Mouse (Mus musculus): ENCODE results near the gene Slc17a3. TPM values are rescaled to one million over a fixed set of nuclear protein-coding genes. Genes with fewer than 3 reads are reported as not detected.

The Slc17a3 gene
- total and polyA plus RNA-seq, 2 experiments from 2014 or later: 0.05 TPM; not detected in 1

DNA sequence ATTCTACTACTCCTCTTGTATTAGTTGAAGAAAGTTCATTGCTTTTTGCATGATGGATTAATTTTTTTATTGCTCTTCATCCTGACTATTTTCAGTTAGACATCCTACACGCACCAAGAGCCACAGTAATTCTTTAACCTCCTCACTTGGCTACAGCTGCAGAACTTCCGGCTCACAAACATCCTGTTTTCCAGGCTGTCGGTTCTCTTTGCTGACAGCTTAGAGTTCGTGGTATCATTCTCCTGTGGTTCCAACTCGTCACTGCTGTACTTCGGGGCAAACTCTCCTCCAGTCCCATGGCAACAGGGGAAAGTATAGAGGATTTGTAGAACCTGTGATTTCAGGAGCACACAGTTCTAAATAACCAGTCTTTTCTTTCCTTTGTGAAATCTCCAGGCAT lies 59.0 kb downstream of the Slc17a3 start:
- Histone ChIP-seq H3K4me1 (ENCODE audit: insufficient read depth, low read length) (no peaks in the 10 kb centered on the region), H3K4me2 (ENCODE audit: low read depth, low read length, poor library complexity, severe bottlenecking) (no peak overlapping the region), H3K4me3 (ENCODE audit: low read depth, low read length) (no peak overlapping the region), H3K9ac (replicated peaks; ENCODE audit: low read length, poor library complexity, severe bottlenecking) (no peak overlapping the region), H3K27ac (ENCODE audit: low read depth, low read length) (no peak overlapping the region), H3K36me3 (ENCODE audit: insufficient read depth, low read length) (no peaks in the 10 kb centered on the region), H3K9me3 (ENCODE audit: low read length) (no peaks in the 10 kb centered on the region), H3K27me3 (ENCODE audit: insufficient read depth, low read length) (no peaks in the 10 kb centered on the region)
- TF ChIP-seq CTCF (IDR thresholded peaks at IDR 0.05): no peak
- 41% methylated on average over 6 of the region's 6 CpGs for WGBS
- DNase-seq (ENCODE audit: low spot score) (no peak), ATAC-seq (ENCODE audit: low FRiP score) (no peak)

DNA sequence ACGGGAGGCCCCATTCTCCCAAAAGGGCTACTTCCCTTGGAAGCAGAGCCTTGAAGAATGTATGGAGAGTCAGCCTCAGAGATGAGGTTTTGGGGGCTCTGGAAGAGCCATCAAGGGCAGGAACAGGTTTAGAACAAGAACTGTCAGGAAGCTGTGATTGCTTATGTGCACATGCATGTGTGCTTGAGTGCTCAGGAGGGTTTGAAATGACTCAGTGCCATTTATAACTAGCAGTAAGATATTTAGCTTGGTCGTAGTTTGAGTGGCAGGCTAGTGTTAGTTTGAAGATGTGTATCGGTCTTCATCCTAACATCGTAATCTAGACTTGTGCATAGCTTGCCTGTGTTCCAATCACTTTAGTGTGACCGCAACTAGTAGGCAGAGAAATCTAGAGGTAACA lies 67.7 kb downstream of the Slc17a3 start:
- no peak overlapping the region for H3K9ac ChIP-seq (replicated peaks; ENCODE audit: low read length, poor library complexity, severe bottlenecking)
- H3K27me3 ChIP-seq (ENCODE audit: insufficient read depth, low read length): no peaks in the 10 kb centered on the region
- H3K4me3 ChIP-seq (ENCODE audit: low read depth, low read length): no peak overlapping the region
- no peak overlapping the region for H3K4me2 ChIP-seq (ENCODE audit: low read depth, low read length, poor library complexity, severe bottlenecking)
- TF ChIP-seq CTCF (IDR thresholded peaks at IDR 0.05): no peak
- H3K36me3 ChIP-seq (ENCODE audit: insufficient read depth, low read length): no peaks in the 10 kb centered on the region
- WGBS: 97% methylated on average over 5 of the region's 5 CpGs
- H3K4me1 ChIP-seq (ENCODE audit: insufficient read depth, low read length): no peaks in the 10 kb centered on the region
- no peaks in the 10 kb centered on the region for H3K9me3 ChIP-seq (ENCODE audit: low read length)
- ATAC-seq (ENCODE audit: low FRiP score): no peak
- DNase-seq (ENCODE audit: low spot score): no peak
- no peak overlapping the region for H3K27ac ChIP-seq (ENCODE audit: low read depth, low read length)

- DNase-seq (ENCODE audit: low spot score): no peak
- Histone ChIP-seq H3K9me3 (ENCODE audit: low read length) (no peaks in the 10 kb centered on the region), H3K27me3 (ENCODE audit: insufficient read depth, low read length) (no peaks in the 10 kb centered on the region), H3K4me1 (ENCODE audit: insufficient read depth, low read length) (no peaks in the 10 kb centered on the region), H3K27ac (ENCODE audit: low read depth, low read length) (no peak overlapping the region), H3K4me3 (ENCODE audit: low read depth, low read length) (no peak overlapping the region), H3K9ac (replicated peaks; ENCODE audit: low read length, poor library complexity, severe bottlenecking) (no peak overlapping the region), H3K36me3 (ENCODE audit: insufficient read depth, low read length) (no peaks in the 10 kb centered on the region), H3K4me2 (ENCODE audit: low read depth, low read length, poor library complexity, severe bottlenecking) (no peak overlapping the region)
- no peak for TF ChIP-seq CTCF (IDR thresholded peaks at IDR 0.05)
- 88% methylated on average over 5 of the region's 5 CpGs for WGBS
- no peak for ATAC-seq (ENCODE audit: low FRiP score)
These were observed 70.9 kb downstream of the Slc17a3 start for GRCm38 (mm10) chr13:23910121-23910520.

Other genes with a start within 250 kb of the Slc17a3 start
- gene Hist1h2be, start 218.3 kb upstream of the Slc17a3 start, total RNA-seq (2014; rRNA removed): 75.1 and 75.2 TPM in 2 replicates
- 0.32 and 0.33 TPM in 2 replicates for gene Hist1h2be, start 218.3 kb upstream of the Slc17a3 start, polyA plus RNA-seq (2015; fragmentation: Nextera tagmentation; extraction: Ambion mirVana)
- 159 and 160 TPM in 2 replicates for gene Hist1h1e, start 216.9 kb upstream of the Slc17a3 start, total RNA-seq (2014; rRNA removed)
- 8.0 and 9.5 TPM in 2 replicates for gene Hist1h1e, start 216.9 kb upstream of the Slc17a3 start, polyA plus RNA-seq (2015; fragmentation: Nextera tagmentation; extraction: Ambion mirVana)
- 16.6 and 45.8 TPM in 2 replicates for gene Hist1h2ac, start 155.5 kb upstream of the Slc17a3 start, total RNA-seq (2014; rRNA removed)
- gene Hist1h2ac, start 155.5 kb upstream of the Slc17a3 start, polyA plus RNA-seq (2015; fragmentation: Nextera tagmentation; extraction: Ambion mirVana): 0.21 and 0.28 TPM in 2 replicates
- 66.3 and 125 TPM in 2 replicates for gene Hist1h2bc, start 155.2 kb upstream of the Slc17a3 start, total RNA-seq (2014; rRNA removed)
- 23.7 and 28.6 TPM in 2 replicates for gene Hist1h2bc, start 155.2 kb upstream of the Slc17a3 start, polyA plus RNA-seq (2015; fragmentation: Nextera tagmentation; extraction: Ambion mirVana)
- 0.93 TPM in 1 of 2 replicates, not detected in the other for gene Hist1h1t, start 143.6 kb upstream of the Slc17a3 start, total RNA-seq (2014; rRNA removed)
- not detected in 2 replicates for gene Hist1h1t, start 143.6 kb upstream of the Slc17a3 start, polyA plus RNA-seq (2015; fragmentation: Nextera tagmentation; extraction: Ambion mirVana)
- gene Hist1h4c, start 141.0 kb upstream of the Slc17a3 start, total RNA-seq (2014; rRNA removed): 622 and 783 TPM in 2 replicates
- 1.5 and 2.2 TPM in 2 replicates for gene Hist1h4c, start 141.0 kb upstream of the Slc17a3 start, polyA plus RNA-seq (2015; fragmentation: Nextera tagmentation; extraction: Ambion mirVana)
- gene Hfe, start 128.6 kb upstream of the Slc17a3 start, total RNA-seq (2014; rRNA removed): 1.8 and 2.5 TPM in 2 replicates
- gene Hfe, start 128.6 kb upstream of the Slc17a3 start, polyA plus RNA-seq (2015; fragmentation: Nextera tagmentation; extraction: Ambion mirVana): 4.0 and 5.8 TPM in 2 replicates
- 243 and 275 TPM in 2 replicates for gene Hist1h1c, start 100.6 kb upstream of the Slc17a3 start, total RNA-seq (2014; rRNA removed)
- gene Hist1h1c, start 100.6 kb upstream of the Slc17a3 start, polyA plus RNA-seq (2015; fragmentation: Nextera tagmentation; extraction: Ambion mirVana): 26.1 and 26.5 TPM in 2 replicates
- 206 and 420 TPM in 2 replicates for gene Hist1h3c, start 93.8 kb upstream of the Slc17a3 start, total RNA-seq (2014; rRNA removed)
- not detected in 2 replicates for gene Hist1h3c, start 93.8 kb upstream of the Slc17a3 start, polyA plus RNA-seq (2015; fragmentation: Nextera tagmentation; extraction: Ambion mirVana)
- 491 and 821 TPM in 2 replicates for gene Hist1h2bb, start 92.7 kb upstream of the Slc17a3 start, total RNA-seq (2014; rRNA removed)
- 0.61 TPM in 1 of 2 replicates, not detected in the other for gene Hist1h2bb, start 92.7 kb upstream of the Slc17a3 start, polyA plus RNA-seq (2015; fragmentation: Nextera tagmentation; extraction: Ambion mirVana)
- gene Hist1h2ab, start 88.3 kb upstream of the Slc17a3 start, total RNA-seq (2014; rRNA removed): 98.5 and 290 TPM in 2 replicates
- 2.1 and 2.4 TPM in 2 replicates for gene Hist1h2ab, start 88.3 kb upstream of the Slc17a3 start, polyA plus RNA-seq (2015; fragmentation: Nextera tagmentation; extraction: Ambion mirVana)
- 124 and 290 TPM in 2 replicates for gene Hist1h3b, start 87.2 kb upstream of the Slc17a3 start, total RNA-seq (2014; rRNA removed)
- 0.50 and 0.51 TPM in 2 replicates for gene Hist1h3b, start 87.2 kb upstream of the Slc17a3 start, polyA plus RNA-seq (2015; fragmentation: Nextera tagmentation; extraction: Ambion mirVana)
- 143 and 315 TPM in 2 replicates for gene Hist1h4b, start 82.4 kb upstream of the Slc17a3 start, total RNA-seq (2014; rRNA removed)
- 1.6 and 2.0 TPM in 2 replicates for gene Hist1h4b, start 82.4 kb upstream of the Slc17a3 start, polyA plus RNA-seq (2015; fragmentation: Nextera tagmentation; extraction: Ambion mirVana)
- 171 and 405 TPM in 2 replicates for gene Hist1h4a, start 78.2 kb upstream of the Slc17a3 start, total RNA-seq (2014; rRNA removed)
- not detected in 2 replicates for gene Hist1h4a, start 78.2 kb upstream of the Slc17a3 start, polyA plus RNA-seq (2015; fragmentation: Nextera tagmentation; extraction: Ambion mirVana)
- gene Hist1h3a, start 77.0 kb upstream of the Slc17a3 start, total RNA-seq (2014; rRNA removed): 322 and 620 TPM in 2 replicates
- gene Hist1h3a, start 77.0 kb upstream of the Slc17a3 start, polyA plus RNA-seq (2015; fragmentation: Nextera tagmentation; extraction: Ambion mirVana): 0.99 and 1.4 TPM in 2 replicates
- 90.8 and 138 TPM in 2 replicates for gene Hist1h1a, start 75.8 kb upstream of the Slc17a3 start, total RNA-seq (2014; rRNA removed)
- not detected in 2 replicates for gene Hist1h1a, start 75.8 kb upstream of the Slc17a3 start, polyA plus RNA-seq (2015; fragmentation: Nextera tagmentation; extraction: Ambion mirVana)
- not detected in 2 replicates for gene Trim38, start 69.5 kb upstream of the Slc17a3 start, total RNA-seq (2014; rRNA removed)
- gene Trim38, start 69.5 kb upstream of the Slc17a3 start, polyA plus RNA-seq (2015; fragmentation: Nextera tagmentation; extraction: Ambion mirVana): 0.10 TPM in 1 of 2 replicates, not detected in the other
- 0.11 TPM in 1 of 2 replicates, not detected in the other for gene Slc17a2, start 32.4 kb upstream of the Slc17a3 start, total RNA-seq (2014; rRNA removed)
- not detected in 2 replicates for gene Slc17a2, start 32.4 kb upstream of the Slc17a3 start, polyA plus RNA-seq (2015; fragmentation: Nextera tagmentation; extraction: Ambion mirVana)
- gene Slc17a1, start 28.3 kb downstream of the Slc17a3 start, total RNA-seq (2014; rRNA removed): not detected in 2 replicates
- gene Slc17a1, start 28.3 kb downstream of the Slc17a3 start, polyA plus RNA-seq (2015; fragmentation: Nextera tagmentation; extraction: Ambion mirVana): not detected in 2 replicates
- not detected in 2 replicates for gene Slc17a4, start 75.6 kb downstream of the Slc17a3 start, total RNA-seq (2014; rRNA removed)
- gene Slc17a4, start 75.6 kb downstream of the Slc17a3 start, polyA plus RNA-seq (2015; fragmentation: Nextera tagmentation; extraction: Ambion mirVana): not detected in 2 replicates
- not detected in 2 replicates for gene Hist1h2ba, start 94.7 kb downstream of the Slc17a3 start, total RNA-seq (2014; rRNA removed)
- not detected in 2 replicates for gene Hist1h2ba, start 94.7 kb downstream of the Slc17a3 start, polyA plus RNA-seq (2015; fragmentation: Nextera tagmentation; extraction: Ambion mirVana)
- gene Hist1h2aa, start 95.0 kb downstream of the Slc17a3 start, total RNA-seq (2014; rRNA removed): not detected in 2 replicates
- not detected in 2 replicates for gene Hist1h2aa, start 95.0 kb downstream of the Slc17a3 start, polyA plus RNA-seq (2015; fragmentation: Nextera tagmentation; extraction: Ambion mirVana)
- gene Scgn, start 151.8 kb downstream of the Slc17a3 start, total RNA-seq (2014; rRNA removed): 0.28 and 0.82 TPM in 2 replicates
- 2.0 and 2.2 TPM in 2 replicates for gene Scgn, start 151.8 kb downstream of the Slc17a3 start, polyA plus RNA-seq (2015; fragmentation: Nextera tagmentation; extraction: Ambion mirVana)

Data from midbrain, postnatal 0 days (tissue).